Mouse (Mus musculus): ENCODE data around the gene Slc4a1. TPM values are rescaled to one million over a fixed set of nuclear protein-coding genes. Genes with fewer than 3 reads are reported as not detected.

Slc4a1 gene
- total and polyA plus RNA-seq, 2 experiments = 0.10 to 0.65 TPM

DNA sequence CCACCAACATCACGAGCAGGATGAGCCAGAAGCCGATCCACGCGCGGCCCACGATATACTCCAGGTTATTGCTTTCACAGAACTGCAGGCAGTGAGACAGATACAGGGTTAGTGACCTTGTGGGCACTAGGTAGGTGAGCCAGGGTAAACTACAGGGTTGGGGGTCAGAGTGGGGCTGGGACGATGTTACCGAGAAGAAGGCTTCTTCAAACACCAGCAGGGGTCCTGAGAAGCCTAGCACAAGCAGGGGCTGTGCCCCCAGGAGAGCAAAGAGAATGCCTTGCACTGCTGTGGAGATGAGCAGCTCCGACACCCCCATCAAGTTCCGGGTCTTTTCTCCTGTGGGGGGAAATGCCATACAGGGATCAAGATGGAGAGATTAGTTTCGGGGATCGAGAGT, 9.8 kb downstream of the Slc4a1 start:
- H3K4me1 ChIP-seq (ENCODE audit: control insufficient read depth, insufficient read depth, low read length) = no peaks in the 10 kb centered on the region
- no peak overlapping the region for H3K4me3 ChIP-seq (ENCODE audit: insufficient read depth, low read depth, low read length)
- H3K27me3 ChIP-seq (ENCODE audit: control insufficient read depth, insufficient read depth, low read length) = 0 out of 2 replicates have a peak, but pooled peaks cover 3% of the 10 kb centered on the region
- H3K27ac ChIP-seq (replicated peaks; ENCODE audit: insufficient read depth, low read depth, low read length) = no peak overlapping the region
- no peak for TF ChIP-seq POLR2A (IDR thresholded peaks at IDR 0.05; ENCODE audit: extremely low read depth, insufficient read depth, low read length)
- DNase-seq (ENCODE audit: extremely low read depth, low read depth, low spot score) = no peak
- no peak overlapping the region for H3K9ac ChIP-seq (ENCODE audit: low read depth, low read length)
- no peaks in the 10 kb centered on the region for H3K36me3 ChIP-seq (ENCODE audit: control insufficient read depth, insufficient read depth, low read length)
- WGBS = 73% methylated on average over 12 of the region's 12 CpGs
- no peaks in the 10 kb centered on the region for H3K79me2 ChIP-seq (ENCODE audit: control insufficient read depth, insufficient read depth, low read length)

GRCm38 (mm10) chr11:102355501-102355900, 10.5 kb downstream of the Slc4a1 start:
- H3K27me3 ChIP-seq (ENCODE audit: control insufficient read depth, insufficient read depth, low read length) = 0 out of 2 replicates have a peak, but pooled peaks cover 3% of the 10 kb centered on the region
- 72% methylated on average over 3 of the region's 3 CpGs for WGBS
- H3K9ac ChIP-seq (ENCODE audit: low read depth, low read length) = no peak overlapping the region
- H3K4me1 ChIP-seq (ENCODE audit: control insufficient read depth, insufficient read depth, low read length) = no peaks in the 10 kb centered on the region
- H3K79me2 ChIP-seq (ENCODE audit: control insufficient read depth, insufficient read depth, low read length) = no peaks in the 10 kb centered on the region
- DNase-seq (ENCODE audit: extremely low read depth, low read depth, low spot score) = no peak
- no peak overlapping the region for H3K4me3 ChIP-seq (ENCODE audit: insufficient read depth, low read depth, low read length)
- no peaks in the 10 kb centered on the region for H3K36me3 ChIP-seq (ENCODE audit: control insufficient read depth, insufficient read depth, low read length)
- TF ChIP-seq CTCF (IDR thresholded peaks at IDR 0.05; ENCODE audit: low read depth, low read length) (no peak), POLR2A (IDR thresholded peaks at IDR 0.05; ENCODE audit: extremely low read depth, insufficient read depth, low read length) (no peak)
- H3K27ac ChIP-seq (replicated peaks; ENCODE audit: insufficient read depth, low read depth, low read length) = no peak overlapping the region

DNA sequence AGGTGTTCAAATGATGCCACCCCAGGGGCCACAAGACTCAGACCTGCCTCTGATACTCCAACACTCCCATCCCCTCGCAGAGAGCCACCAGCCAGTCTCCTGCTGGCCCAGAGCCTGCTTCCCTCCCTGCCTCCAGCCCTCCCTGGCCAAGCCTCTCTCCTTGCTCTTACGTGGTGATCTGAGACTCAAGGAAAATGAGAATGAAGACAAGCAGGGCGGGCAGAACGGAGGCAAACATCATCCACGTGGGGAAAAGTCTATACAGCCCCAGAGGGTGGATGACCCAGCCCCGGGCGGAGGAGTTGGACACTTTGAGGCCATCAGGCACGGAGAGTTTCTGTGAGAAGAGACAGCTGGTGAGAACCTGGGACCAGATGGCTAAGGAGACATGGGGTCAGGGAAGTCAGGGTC, 13.0 kb downstream of the Slc4a1 start:
- H3K4me1 ChIP-seq (ENCODE audit: control insufficient read depth, insufficient read depth, low read length) = no peaks in the 10 kb centered on the region
- no peaks in the 10 kb centered on the region for H3K36me3 ChIP-seq (ENCODE audit: control insufficient read depth, insufficient read depth, low read length)
- H3K4me3 ChIP-seq (ENCODE audit: insufficient read depth, low read depth, low read length) = no peak overlapping the region
- whole genome bisulfite sequencing = 49% methylated on average over 8 of the region's 8 CpGs
- TF ChIP-seq POLR2A (IDR thresholded peaks at IDR 0.05; ENCODE audit: extremely low read depth, insufficient read depth, low read length) (no peak), CTCF (IDR thresholded peaks at IDR 0.05; ENCODE audit: low read depth, low read length) (no peak)
- DNase-seq (ENCODE audit: extremely low read depth, low read depth, low spot score) = no peak
- H3K79me2 ChIP-seq (ENCODE audit: control insufficient read depth, insufficient read depth, low read length) = no peaks in the 10 kb centered on the region
- H3K27ac ChIP-seq (replicated peaks; ENCODE audit: insufficient read depth, low read depth, low read length) = no peak overlapping the region
- no peak overlapping the region for H3K9ac ChIP-seq (ENCODE audit: low read depth, low read length)
- H3K27me3 ChIP-seq (ENCODE audit: control insufficient read depth, insufficient read depth, low read length) = 0 out of 2 replicates have a peak, but pooled peaks cover 3% of the 10 kb centered on the region

- Histone ChIP-seq H3K27ac (replicated peaks; ENCODE audit: insufficient read depth, low read depth, low read length) (no peak overlapping the region), H3K4me1 (ENCODE audit: control insufficient read depth, insufficient read depth, low read length) (no peaks in the 10 kb centered on the region), H3K4me3 (ENCODE audit: insufficient read depth, low read depth, low read length) (no peak overlapping the region), H3K36me3 (ENCODE audit: control insufficient read depth, insufficient read depth, low read length) (no peaks in the 10 kb centered on the region), H3K27me3 (ENCODE audit: control insufficient read depth, insufficient read depth, low read length) (0 out of 2 replicates have a peak, but pooled peaks cover 3% of the 10 kb centered on the region), H3K79me2 (ENCODE audit: control insufficient read depth, insufficient read depth, low read length) (no peaks in the 10 kb centered on the region), H3K9ac (ENCODE audit: low read depth, low read length) (no peak overlapping the region)
- WGBS = 58% methylated on average over 5 of the region's 5 CpGs
- no peak for DNase-seq (ENCODE audit: extremely low read depth, low read depth, low spot score)
- TF ChIP-seq CTCF (IDR thresholded peaks at IDR 0.05; ENCODE audit: low read depth, low read length) (no peak), POLR2A (IDR thresholded peaks at IDR 0.05; ENCODE audit: extremely low read depth, insufficient read depth, low read length) (no peak)
Observed at GRCm38 (mm10) chr11:102352378-102352777, 13.6 kb downstream of the Slc4a1 start.

GRCm38 (mm10) chr11:102350981-102351523, 15.0 kb downstream of the Slc4a1 start:
- 86% methylated on average over 17 of the region's 17 CpGs for WGBS
- Histone ChIP-seq H3K9ac (ENCODE audit: low read depth, low read length) (no peak overlapping the region), H3K27ac (replicated peaks; ENCODE audit: insufficient read depth, low read depth, low read length) (no peak overlapping the region), H3K36me3 (ENCODE audit: control insufficient read depth, insufficient read depth, low read length) (no peaks in the 10 kb centered on the region), H3K4me1 (ENCODE audit: control insufficient read depth, insufficient read depth, low read length) (no peaks in the 10 kb centered on the region), H3K27me3 (ENCODE audit: control insufficient read depth, insufficient read depth, low read length) (no peaks in the 10 kb centered on the region), H3K4me3 (ENCODE audit: insufficient read depth, low read depth, low read length) (no peak overlapping the region), H3K79me2 (ENCODE audit: control insufficient read depth, insufficient read depth, low read length) (no peaks in the 10 kb centered on the region)
- DNase-seq (ENCODE audit: extremely low read depth, low read depth, low spot score) = no peak
- TF ChIP-seq POLR2A (IDR thresholded peaks at IDR 0.05; ENCODE audit: extremely low read depth, insufficient read depth, low read length) (no peak), CTCF (IDR thresholded peaks at IDR 0.05; ENCODE audit: low read depth, low read length) (no peak)

- no peaks in the 10 kb centered on the region for H3K27me3 ChIP-seq (ENCODE audit: control insufficient read depth, insufficient read depth, low read length)
- no peak overlapping the region for H3K4me3 ChIP-seq (ENCODE audit: insufficient read depth, low read depth, low read length)
- no peaks in the 10 kb centered on the region for H3K4me1 ChIP-seq (ENCODE audit: control insufficient read depth, insufficient read depth, low read length)
- DNase-seq (ENCODE audit: extremely low read depth, low read depth, low spot score) = no peak
- no peaks in the 10 kb centered on the region for H3K36me3 ChIP-seq (ENCODE audit: control insufficient read depth, insufficient read depth, low read length)
- H3K79me2 ChIP-seq (ENCODE audit: control insufficient read depth, insufficient read depth, low read length) = no peaks in the 10 kb centered on the region
- no peak overlapping the region for H3K9ac ChIP-seq (ENCODE audit: low read depth, low read length)
- 91% methylated on average over 4 of the region's 4 CpGs for WGBS
- TF ChIP-seq CTCF (IDR thresholded peaks at IDR 0.05; ENCODE audit: low read depth, low read length) (no peak), POLR2A (IDR thresholded peaks at IDR 0.05; ENCODE audit: extremely low read depth, insufficient read depth, low read length) (no peak)
- H3K27ac ChIP-seq (replicated peaks; ENCODE audit: insufficient read depth, low read depth, low read length) = no peak overlapping the region
Observed at GRCm38 (mm10) chr11:102350416-102350815, 15.6 kb downstream of the Slc4a1 start.

Data from liver, adult 2 months (tissue).